Mouse (Mus musculus): ENCODE results near the gene Ankrd54.

Ankrd54 gene

DNA sequence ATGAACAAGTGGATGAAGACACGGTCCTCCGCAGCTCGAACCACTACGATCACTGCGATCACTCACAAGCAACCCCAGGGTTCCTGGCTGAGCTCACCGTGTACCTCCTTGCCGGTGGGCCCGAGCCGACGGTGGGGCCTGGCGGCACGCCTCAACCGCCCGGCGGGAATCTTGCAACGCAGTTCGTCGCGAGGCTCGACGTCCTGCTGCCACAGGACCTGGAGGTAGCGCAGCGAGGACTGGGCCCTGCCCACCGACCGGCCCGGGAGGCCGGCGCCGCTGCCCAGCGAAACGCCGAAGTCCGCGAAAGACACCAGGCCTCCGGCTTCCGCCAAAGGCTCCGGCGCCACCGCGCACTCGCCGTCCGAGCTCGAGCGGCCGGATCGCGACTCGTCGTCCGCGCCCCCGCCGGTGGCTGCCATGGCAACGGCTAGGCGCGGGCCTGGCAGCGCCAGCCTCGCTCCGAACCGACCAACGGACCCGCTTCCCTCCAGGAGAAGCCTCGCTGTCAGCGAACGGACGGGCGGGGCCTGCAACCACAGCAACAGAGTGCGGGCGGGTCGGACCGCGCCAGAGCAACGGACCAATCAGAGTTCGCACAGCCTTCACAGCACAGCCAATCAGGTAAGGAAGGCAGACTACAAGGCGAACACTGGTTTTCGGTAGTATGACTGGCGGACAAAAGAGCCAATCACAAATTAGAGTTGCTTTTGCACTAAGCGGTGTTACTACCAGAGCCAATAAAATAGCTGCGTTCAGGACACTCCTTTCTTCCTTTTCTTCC, at the start of gene Ankrd54:
Gene Ankrd54, minus strand, starts transcription at position 518 of the 784 bp plus-strand sequence.
- peak; percentile 98 for DNase-seq (ENCODE audit: low spot score)

DNA sequence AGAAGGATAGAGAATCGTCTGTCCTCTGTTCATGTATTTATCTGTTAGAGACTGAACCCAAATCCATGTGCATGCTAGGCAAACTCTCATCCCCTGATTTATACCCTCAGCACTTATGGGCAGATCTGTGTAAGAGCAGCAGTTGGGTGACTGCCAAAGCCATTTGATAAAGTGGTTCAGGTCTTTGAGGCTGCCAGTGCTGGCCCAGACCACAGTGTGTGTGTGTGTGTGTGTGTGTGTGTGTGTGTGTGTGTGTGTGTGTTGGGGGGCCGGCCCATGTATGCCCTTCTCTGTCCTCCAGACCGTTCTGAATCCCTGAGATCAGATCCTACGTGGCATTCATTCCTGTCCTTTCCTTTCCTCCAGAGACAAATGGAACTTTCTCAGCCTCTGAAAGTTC, 49.1 kb upstream of the Ankrd54 start:
- no peak for DNase-seq (ENCODE audit: low spot score)

DNA sequence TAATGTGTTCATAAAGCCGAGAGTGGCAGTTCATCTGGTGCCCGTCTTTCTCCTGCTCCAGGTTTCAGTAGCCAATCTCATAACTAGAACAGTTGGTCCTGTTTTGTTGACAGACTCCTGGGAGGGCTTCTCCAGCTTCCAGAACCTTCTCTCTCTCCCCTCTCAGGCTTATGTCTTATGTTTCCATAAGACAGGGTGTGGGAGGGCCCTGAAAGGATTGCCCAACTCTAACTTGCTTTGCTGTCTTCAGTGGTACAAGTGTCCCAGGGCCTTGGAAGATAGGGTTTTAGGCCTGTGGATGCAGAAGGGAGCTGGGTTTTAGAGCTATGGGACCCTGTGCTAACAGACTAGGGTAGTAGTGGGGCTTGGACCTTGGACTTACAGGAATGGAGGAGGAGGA, 47.8 kb upstream of the Ankrd54 start:
- no peak for DNase-seq (ENCODE audit: low spot score)

DNA sequence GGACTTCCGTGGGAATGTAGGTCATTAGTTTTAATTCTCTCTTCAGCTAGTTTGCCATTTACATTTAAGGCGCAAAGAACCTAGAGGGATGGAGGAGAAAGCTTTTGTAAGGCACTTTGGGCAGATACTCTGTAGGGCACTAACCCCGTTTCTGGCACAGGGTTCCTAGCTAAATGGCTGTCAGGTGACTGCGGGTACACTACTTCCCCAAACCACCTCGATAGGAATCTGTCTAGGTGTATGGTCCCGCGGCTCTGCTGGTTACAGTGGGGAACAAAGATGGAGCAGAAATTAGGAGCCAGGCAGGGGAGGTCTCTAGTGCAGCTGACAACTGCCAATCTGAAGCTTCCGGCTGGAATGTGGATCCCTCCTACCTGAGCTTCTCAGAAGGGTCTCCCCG, 47.3 kb upstream of the Ankrd54 start:
- DNase-seq (ENCODE audit: low spot score): no peak

DNA sequence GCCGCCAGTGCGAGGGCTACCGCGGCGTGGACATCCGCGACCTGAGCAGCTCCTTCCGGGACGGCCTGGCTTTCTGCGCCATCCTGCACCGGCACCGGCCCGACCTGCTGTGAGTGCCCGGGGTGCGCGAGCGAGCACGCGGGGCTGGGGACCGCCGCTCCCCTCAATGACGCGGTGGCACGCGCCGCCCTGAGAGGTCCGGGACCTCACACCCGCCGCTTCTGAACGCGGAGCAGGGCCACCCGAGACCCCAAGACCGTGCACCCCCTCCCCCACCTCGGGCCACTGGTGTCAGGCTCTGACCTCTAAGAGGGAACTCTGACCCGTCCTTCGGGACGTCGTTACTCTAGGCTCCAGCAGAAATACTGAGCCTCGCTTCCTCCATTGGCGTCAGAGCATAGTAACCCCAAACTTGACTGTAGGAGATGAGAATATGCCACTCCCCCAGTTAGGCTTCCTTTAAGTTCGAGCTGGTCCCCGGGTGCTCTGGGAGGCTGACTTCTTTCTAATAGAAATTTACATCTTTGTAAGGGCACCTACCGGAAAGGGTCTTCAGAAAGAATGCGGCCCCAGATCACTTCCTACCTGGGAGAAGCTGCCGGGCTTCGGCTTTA, 46.7 kb upstream of the Ankrd54 start:
- peak; percentile 32 for DNase-seq (ENCODE audit: low spot score)

DNA sequence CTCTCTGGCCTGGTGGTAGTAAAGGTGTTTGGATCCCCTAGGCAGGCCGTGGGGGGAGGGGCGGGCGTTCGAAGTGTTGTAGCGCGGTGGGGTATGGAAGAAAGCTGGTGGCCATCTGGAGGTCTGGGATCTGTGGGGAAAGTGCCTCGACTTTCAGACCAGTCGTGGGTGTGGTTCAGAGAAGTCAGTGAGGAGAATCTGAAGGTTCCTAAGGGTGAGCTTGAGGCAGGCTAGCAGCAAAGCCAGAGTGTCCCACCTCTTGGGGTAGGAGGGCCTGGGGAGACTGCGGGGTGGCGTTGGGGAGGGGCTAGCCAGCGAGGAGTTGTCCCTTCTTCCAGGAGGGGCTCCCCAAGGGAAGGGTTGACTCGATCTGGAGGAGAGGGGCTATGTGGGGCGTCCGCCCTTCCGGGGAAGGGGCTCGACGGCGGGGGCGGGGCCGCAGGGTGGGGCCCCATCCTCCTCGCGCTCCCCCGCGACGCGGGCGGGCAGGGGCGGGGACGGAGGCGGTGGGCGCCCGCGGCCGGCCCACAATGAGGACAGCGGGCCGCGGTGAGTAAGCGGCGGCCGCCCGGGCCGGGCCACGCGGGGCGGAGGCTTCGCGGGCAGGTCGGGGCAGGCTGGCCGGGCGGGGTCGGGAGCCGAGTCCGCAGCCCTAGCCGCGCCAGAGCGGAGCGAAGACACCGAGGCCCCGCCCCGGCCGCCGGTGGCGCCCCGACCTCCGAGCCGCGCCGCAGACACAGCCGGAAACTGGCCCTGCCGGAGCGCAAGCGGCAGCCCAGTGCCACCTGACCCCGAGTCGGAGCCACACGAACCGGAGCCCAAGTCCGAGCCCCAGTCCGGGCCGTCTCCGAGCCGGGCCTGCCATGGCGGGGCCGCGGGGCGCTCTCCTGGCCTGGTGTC, 46.0 kb upstream of the Ankrd54 start, which contains the start of gene Micall1:
Gene Micall1, plus strand, starts transcription at position 478 of the 900 bp plus-strand sequence.
- peak; percentile 62 for DNase-seq (ENCODE audit: low spot score)

DNA sequence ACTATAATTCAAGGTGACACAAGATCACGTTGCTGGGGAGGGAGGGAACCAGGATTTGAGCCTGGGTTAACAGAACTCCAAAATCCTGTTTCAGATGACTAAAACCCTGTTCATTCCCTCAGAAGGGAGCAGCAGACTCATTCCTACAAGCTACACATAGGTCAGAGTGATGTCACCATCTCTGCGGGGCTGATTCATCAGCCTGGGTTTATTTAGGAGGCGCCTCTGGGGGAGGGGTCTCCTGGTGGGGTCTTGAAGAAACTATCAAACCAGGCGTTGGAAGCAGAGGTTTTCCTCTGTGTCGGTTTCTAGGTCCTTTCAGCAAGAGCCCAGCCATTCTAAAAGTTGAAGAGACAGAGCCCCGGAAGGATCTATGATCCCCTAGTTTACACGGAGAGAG, 45.3 kb upstream of the Ankrd54 start:
- DNase-seq (ENCODE audit: low spot score): no peak

DNA sequence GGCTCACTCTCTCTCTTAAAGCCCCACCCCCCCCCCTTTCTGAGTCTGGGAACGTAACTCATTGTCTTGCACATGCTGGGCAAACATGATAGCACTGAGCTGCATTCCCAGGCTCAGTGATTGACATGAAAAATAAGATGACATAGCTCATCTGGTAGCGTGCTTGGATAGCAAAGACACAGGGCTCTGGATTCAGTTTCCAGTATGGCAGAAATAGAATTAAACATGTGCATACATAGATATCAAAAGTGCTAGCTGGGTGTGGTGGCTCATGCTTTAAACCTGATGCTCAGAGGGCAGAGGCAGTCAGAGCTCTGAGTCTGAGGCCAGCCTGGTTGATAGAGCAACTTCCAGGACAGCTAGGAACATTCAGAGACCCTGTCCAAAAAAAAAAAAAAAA, 43.1 kb upstream of the Ankrd54 start:
- DNase-seq (ENCODE audit: low spot score): no peak

DNA sequence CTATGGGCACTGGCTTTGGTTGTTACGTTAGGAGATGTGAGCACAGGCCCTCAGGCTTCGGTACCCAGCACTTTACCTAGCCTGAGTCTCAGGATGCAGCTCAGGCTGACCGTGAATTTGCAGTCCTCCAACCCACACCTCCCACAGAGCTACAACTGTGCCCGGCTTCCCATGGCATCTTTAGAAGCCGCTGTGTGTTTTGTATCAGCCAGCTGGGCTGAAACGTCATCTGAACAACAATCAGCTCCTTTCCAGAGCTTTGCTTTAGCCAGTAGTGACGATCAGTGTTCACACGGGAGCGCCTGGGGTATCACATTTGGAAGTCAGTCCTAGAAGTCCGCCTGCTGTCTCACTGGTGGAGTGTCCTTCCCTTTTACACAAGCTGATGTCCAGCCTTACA, 40.6 kb upstream of the Ankrd54 start:
- no peak for DNase-seq (ENCODE audit: low spot score)

DNA sequence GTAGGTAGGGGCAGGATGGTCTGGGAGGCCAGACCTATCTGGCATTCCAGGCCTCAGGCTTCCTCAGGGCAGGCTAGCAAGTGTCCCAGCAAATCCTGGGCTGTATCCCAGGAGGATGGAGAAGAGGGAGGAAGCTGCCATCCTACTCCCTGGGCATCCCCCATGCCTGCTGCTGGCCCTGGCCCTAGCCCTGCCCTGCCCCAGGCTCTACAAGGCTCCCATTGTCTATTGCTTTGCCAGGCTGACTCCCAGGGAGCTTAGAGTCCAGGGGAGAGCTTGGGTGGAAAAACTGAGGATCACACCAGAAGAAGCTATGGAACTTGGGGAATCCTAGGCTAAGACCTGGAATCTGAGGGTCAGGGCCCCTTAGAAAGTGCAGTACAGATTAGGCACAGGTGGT, 38.8 kb upstream of the Ankrd54 start:
- DNase-seq (ENCODE audit: low spot score): no peak

DNA sequence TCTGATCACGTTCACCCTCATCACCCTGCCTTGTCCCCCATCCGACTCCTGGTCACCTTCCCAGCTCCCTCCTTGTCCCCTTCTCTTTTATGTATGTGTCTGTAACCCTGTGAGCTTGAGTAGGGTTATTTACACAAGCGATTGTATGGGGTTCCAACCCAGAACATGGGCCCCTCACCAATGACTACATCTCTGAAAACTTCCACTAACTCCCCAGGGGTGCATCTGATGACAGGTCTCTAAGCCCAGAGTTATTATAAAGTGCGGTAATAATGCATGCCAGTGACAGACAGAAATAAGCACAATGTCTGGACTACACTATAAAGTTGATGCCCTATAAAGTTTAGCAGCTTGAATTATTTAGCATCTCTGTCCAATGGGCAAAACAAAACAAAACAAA, 37.7 kb upstream of the Ankrd54 start:
- DNase-seq (ENCODE audit: low spot score): no peak

DNA sequence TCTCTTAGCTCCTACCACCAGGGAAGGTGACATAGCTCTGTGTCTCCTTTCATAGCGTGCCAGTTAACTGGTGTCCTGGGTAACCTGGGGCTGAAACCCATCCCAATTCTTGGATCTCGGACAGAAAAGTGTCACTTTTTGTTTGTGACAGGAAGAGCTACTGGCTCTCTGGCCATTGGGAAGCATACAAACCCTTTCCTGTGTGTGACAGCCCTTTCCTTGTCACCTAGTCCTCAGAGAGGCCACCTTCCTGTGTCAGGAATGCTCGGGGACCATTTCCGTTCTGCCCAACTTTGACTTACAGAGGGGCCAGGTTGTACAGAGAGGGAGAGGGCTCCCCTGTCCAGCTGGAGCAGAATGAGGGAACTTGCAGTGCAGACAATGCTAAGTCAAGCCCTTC, 36.8 kb upstream of the Ankrd54 start:
- DNase-seq (ENCODE audit: low spot score): no peak

DNA sequence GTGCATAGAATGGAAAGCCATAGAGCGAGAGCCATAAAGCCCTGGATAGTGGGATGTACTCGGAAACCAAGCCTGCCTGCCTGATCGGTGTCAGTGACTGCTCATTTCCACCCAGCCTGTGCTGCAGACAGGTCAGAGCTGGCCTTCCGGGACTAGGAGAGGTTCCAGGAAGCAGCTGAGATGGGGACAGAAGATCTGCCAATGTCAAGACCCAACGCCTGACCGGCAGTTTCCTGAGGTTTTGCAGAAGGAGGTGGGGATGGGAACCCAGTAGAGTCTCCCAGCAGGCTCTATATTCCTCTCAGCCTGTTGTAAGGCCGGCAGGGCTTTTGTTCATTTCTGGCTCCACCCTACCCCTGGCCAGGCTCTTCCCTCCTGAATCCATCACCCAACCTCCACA, 36.2 kb upstream of the Ankrd54 start:
- DNase-seq (ENCODE audit: low spot score): no peak

DNA sequence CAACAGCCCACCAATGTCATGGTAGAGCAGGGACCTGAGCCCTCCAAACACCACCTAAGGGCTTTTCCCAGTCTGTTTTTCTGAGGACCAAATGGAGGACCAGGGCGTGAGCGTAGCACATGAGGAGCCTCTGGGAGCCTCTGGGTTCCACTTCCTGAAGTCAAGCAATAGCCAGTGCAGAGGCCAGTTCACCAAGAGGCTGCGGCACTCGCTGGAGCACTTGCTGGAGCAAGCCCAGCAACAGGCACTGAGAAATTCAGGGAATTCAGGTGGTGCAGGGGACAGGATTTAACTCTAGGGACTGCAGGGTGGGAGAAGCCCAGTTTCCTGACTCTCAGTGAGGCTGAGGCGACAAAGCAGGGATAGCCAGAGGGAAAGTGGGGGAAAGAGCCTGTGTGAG, 35.5 kb upstream of the Ankrd54 start:
- DNase-seq (ENCODE audit: low spot score): no peak

DNA sequence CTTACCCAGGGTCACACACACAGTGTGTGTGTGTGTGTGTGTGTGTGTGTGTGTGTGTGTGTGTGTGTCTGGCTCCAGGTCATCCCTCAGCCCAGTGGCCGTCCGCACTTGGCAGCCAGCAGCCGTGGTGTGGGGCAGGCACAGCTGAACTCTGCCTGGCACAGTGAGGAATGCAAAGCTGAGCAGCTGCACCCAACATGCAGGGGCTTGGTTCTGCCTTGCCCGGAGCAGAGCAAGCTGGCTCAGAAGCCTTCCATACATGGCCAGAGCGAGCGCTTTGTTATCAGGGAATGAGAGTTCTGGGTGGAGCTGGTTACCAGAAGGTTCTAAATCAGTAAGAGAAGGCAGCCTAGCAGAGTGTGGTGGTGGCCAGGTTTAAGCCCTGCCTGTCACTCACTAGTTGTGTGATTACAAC, 34.9 kb upstream of the Ankrd54 start:
- DNase-seq (ENCODE audit: low spot score): no peak

DNA sequence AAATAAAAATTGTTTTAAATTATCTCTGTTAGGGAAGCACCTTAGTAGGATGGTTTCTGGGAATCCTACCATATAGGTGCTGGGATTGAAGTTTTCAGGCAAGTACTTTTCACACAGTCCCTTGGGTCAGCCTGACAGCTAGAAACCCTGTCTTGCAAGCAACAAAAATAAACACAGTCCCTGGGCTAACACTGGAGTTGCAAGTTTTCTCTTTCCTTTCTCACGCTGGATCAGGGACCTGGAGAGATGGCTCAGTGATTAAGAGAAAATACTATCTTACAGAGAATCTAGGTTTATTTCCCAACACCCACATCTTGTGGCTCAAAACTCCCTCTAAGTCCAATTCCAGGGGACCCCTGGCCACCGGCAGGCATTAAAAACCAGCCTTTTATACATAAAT, 34.4 kb upstream of the Ankrd54 start:
- no peak for DNase-seq (ENCODE audit: low spot score)

DNA sequence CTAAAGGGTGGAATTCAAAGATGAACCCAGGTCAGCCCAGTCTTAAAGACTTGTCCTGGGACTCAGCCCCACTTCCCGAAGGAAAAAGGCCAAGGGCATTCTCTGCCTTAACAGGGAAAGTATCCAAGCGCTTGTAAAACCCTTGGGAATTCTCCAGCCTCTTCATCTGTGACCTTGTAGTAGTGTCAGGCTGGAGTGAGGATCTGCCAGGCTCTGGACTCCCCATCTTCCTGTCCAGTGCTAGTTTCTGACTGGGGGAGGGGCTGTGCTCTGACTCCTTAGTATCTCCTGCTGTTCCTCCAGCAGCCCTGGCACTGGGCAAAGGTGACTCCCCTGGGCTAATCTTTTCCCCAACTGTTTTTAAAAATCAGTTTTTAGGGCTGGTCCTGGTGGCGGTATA, 33.9 kb upstream of the Ankrd54 start:
- no peak for DNase-seq (ENCODE audit: low spot score)

DNA sequence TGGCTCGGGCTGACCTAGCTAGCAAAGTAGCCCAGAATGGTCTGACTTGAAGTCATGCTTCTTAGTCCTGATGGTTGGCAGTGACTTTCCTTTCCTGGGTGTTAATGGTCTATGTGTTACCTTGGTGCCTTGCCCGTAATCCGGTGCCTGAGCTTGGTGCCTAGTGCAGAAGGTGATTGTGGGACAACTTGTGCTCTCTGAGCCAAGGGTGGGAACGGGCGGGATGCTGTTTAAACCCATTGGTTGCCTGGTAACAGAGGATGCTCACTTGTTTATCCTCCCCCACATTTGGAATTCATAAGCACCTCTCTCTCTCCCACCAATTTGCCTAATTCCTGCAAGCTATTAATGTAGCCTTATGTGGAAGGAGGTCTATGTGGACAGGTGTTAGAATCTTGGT, 32.8 kb upstream of the Ankrd54 start:
- DNase-seq (ENCODE audit: low spot score): no peak

DNA sequence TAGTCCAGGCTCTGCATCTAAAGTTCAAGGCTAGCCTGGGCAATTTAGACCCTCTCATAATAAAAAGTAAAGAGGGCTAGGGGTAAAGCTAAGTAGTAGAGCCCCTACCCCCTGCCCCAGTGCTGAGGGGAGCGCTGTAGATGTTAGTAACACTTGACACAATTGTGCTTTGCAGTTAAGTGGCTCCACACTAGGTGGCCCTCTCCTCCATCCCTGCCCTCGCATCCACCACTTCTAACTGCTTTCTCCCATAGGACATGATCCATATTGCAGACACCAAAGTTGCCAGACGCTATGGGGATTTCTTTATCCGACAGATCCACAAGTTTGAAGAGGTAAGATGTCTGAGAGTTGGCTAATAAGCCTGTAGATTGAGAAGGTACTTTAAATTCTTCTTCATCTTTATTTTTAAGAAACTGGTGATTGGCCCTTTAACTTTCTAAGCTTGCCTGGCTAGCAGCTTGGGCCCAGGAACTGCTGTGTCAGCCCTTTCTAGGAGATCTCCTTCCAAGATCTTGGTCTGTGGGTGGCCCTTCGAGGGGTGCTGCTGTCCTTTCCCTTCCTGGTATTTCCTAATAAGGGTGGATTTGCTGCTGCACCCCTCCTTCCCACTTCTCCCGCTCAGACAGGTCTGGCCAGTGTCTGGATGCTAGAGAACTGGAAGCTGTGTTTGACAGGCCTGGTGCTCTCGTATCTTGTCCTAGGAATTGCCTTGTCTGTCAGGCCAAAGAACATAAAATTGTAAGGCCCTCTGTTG, 30.6 kb upstream of the Ankrd54 start:
- DNase-seq (ENCODE audit: low spot score): no peak

DNA sequence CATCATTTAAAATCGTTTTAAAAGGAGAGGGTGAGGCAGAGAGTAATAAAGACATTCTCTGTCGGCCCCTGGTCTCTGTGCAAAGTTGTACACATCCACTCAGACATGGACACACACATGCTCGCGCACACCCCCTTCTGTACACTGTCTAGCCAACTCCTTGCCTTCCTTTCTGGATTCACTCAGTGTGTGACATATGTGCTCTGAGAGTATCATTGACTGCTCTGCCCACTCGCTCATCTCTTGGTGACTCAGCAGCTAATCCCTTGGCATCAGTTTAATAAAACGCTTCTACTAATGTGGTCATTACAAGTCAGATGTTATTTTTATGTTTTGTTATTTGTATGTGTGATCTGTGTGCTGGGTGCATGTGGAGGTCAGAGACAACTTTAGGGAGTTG, 29.6 kb upstream of the Ankrd54 start:
- DNase-seq (ENCODE audit: low spot score): no peak

DNA sequence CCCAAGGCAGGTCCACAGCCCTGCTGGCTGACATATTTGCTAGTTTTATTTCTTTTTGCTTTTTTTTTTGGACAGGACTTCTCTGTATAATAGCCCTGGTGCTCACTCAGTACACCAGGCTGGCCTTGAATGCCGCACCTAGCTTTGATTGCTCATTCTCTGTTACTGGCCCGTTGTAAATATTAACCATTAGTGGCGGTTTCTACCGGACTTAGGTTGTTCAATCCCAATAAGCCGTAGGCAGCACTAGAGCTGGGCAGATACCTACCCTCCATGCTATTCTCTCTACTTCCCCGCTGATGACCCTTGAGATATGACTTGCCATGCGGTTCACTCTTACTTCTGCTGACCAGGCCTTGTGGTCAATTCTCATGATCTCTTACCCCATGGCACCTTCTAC, 16.9 kb upstream of the Ankrd54 start:
- no peak for DNase-seq (ENCODE audit: low spot score)
